Mouse (Mus musculus): ENCODE measurements at regions not wholly inside any gene's neighbourhood (a gene's known extent, or its start where the extent isn't known, plus 50 kb on each side); places are given as distances from the start of the nearest gene placed in this dataset.

- CTCF ChIA-PET, result no interaction called here
Observed at GRCm38 (mm10) chr15:32093889-32094288, 83.2 kb upstream of the Tas2r119 start.

- CTCF ChIA-PET, result no interaction called here
Observed at GRCm38 (mm10) chr15:32095554-32095953, 81.5 kb upstream of the Tas2r119 start.

GRCm38 (mm10) chr15:32110659-32111058, 66.4 kb upstream of the Tas2r119 start:
- CTCF ChIA-PET, result no interaction called here

Data from spleen, embryonic (tissue).